Mouse (Mus musculus): ENCODE measurements around the gene E130114P18Rik. TPM values are rescaled to one million over a fixed set of nuclear protein-coding genes. Genes with fewer than 3 reads are reported as not detected.

The E130114P18Rik gene
- total and polyA plus RNA-seq, 2 experiments from 2014 or later: 15.2 to 19.3 TPM

DNA sequence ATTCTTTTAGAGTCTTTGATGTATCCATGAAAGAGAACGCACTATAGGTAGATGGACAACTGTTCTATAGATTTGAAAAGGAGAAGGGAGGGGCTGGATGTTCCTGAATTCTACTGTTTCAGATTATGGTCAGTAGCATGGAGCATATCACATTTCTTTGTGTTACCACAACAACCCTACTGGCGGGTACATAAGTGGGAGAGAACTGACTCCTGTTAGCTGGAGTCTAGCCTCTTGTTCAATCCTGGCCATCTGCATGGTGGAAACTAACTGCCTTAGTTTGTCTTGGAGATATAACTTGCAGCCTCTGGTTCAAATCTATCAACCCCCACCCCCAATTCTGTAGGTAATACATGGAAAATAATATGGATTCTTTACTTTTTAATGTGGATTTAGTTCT is 4.1 kb downstream of the E130114P18Rik start:
- Histone ChIP-seq H3K27me3 (ENCODE audit: insufficient read depth, low read length) (no peaks in the 10 kb centered on the region; the same call in 1 of the 2 replicates), H3K4me3 (ENCODE audit: low read depth, low read length) (peak overlapping the region; percentile 45; the same call in 1 of the 2 replicates), H3K9me3 (ENCODE audit: low read length) (no peaks in the 10 kb centered on the region), H3K9ac (no peak overlapping the region), H3K4me2 (ENCODE audit: low read depth) (peak overlapping the region; percentile 67), H3K36me3 (ENCODE audit: insufficient read depth) (no peaks in the 10 kb centered on the region), H3K4me1 (ENCODE audit: insufficient read depth) (0 out of 2 replicates have a peak, but pooled peaks cover 10% of the 10 kb centered on the region), H3K27ac (ENCODE audit: low read depth, low read length) (no peak overlapping the region)
- WGBS: 37% methylated on average over 2 of the region's 2 CpGs
- TF ChIP-seq CTCF (IDR thresholded peaks at IDR 0.05; ENCODE audit: low read depth): no peak
- no peak for ATAC-seq
- no peak for DNase-seq

DNA sequence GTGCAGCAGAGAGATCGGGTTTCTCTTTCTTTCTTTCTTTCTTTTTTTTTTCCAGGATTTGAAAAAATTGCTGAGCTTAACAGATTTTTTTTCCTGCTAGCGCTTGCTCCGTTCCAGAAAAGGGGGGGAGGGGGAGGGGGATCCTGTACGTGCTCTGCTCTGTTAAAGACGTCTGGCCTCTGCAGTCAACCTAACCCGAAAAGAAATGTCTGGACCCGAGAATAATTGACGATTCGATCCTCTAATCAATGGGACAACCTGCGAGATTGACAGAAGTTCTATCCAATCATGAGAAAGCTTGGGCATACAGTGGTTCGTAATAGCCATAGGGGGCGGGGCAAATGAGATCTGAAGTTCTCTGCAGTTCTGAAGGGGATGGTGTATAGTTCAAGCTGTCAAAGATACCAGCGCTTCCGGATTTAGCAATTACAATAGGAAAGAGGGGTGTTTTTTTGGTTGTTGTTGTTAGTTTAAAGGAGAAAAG is 4.7 kb downstream of the E130114P18Rik start:
- ATAC-seq (peak; percentile 66), DNase-seq (peak; percentile 96)
- Histone ChIP-seq H3K4me1 (ENCODE audit: insufficient read depth) (0 out of 2 replicates have a peak, but pooled peaks cover 10% of the 10 kb centered on the region), H3K4me3 (ENCODE audit: low read depth, low read length) (peak overlapping the region; percentile 45), H3K27ac (ENCODE audit: low read depth, low read length) (peak overlapping the region; percentile 69), H3K9ac (peak overlapping the region; percentile 14; the same call in 1 of the 2 replicates), H3K4me2 (ENCODE audit: low read depth) (peak overlapping the region; percentile 67), H3K36me3 (ENCODE audit: insufficient read depth) (no peaks in the 10 kb centered on the region), H3K27me3 (ENCODE audit: insufficient read depth, low read length) (no peaks in the 10 kb centered on the region; the same call in 1 of the 2 replicates), H3K9me3 (ENCODE audit: low read length) (no peaks in the 10 kb centered on the region)
- no peak for TF ChIP-seq CTCF (IDR thresholded peaks at IDR 0.05; ENCODE audit: low read depth)
- under 1% methylated on average over 14 of the region's 14 CpGs for WGBS

DNA sequence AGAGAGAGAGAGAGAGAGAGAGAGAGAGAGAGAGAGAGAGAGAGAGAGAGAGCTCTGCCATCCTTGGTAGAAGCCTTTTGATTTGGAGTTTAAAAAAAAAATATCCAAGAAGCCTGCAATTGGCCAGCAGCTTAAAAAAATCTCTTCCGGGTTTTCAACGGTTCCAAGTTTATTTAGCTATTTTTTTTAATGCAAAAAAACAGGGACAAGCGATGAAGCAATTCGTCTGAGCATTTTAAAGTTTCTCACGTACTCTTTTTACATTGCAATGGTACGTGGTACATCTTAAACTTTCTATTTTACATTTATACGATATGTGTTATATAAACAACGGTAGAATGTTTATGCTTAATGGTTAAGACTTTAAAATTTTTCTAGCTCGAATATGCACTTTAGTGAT is 5.2 kb downstream of the E130114P18Rik start, which contains the start of gene Nfia:
Nfia (plus strand) TSS at position 94 of the 400 bp plus-strand sequence.
- TF ChIP-seq CTCF (IDR thresholded peaks at IDR 0.05; ENCODE audit: low read depth): no peak
- no peaks in the 10 kb centered on the region for H3K9me3 ChIP-seq (ENCODE audit: low read length)
- ATAC-seq: no peak
- no peaks in the 10 kb centered on the region for H3K36me3 ChIP-seq (ENCODE audit: insufficient read depth)
- H3K4me2 ChIP-seq (ENCODE audit: low read depth): peak within 1 kb of the TSS; percentile 67
- peak within 1 kb of the TSS; percentile 45 for H3K4me3 ChIP-seq (ENCODE audit: low read depth, low read length)
- H3K27me3 ChIP-seq (ENCODE audit: insufficient read depth, low read length): no peaks in the 10 kb centered on the region; the same call in 1 of the 2 replicates
- H3K4me1 ChIP-seq (ENCODE audit: insufficient read depth): 0 out of 2 replicates have a peak, but pooled peaks cover 10% of the 10 kb centered on the region
- peak within 1 kb of the TSS; percentile 69 for H3K27ac ChIP-seq (ENCODE audit: low read depth, low read length)
- WGBS: under 1% methylated on average over 9 of the region's 9 CpGs
- H3K9ac ChIP-seq: peak within 1 kb of the TSS; percentile 26
- peak; percentile 57 for DNase-seq

DNA sequence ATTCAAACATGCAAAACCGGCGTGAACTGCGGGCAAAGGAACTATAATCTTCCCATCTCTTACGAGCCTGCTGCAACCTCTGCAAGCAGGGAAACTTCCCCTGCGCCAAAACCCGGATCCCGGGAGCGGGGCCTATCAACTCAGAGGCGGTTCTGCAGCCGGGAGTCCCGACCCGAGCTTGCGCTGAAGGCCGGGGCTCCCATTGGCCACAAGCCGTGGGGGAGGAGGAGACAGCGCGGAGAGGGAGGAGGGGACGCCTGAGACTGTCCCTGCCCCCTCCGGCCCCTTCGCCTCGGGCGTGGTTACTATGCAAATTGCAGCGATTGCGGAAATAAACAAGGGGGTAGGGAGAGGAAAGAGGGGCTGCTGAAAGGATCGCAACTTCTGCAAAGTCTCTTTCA is 5.8 kb downstream of the E130114P18Rik start:
- Histone ChIP-seq H3K4me1 (ENCODE audit: insufficient read depth) (0 out of 2 replicates have a peak, but pooled peaks cover 10% of the 10 kb centered on the region), H3K9ac (peak overlapping the region; percentile 26), H3K27ac (ENCODE audit: low read depth, low read length) (peak overlapping the region; percentile 69), H3K9me3 (ENCODE audit: low read length) (no peaks in the 10 kb centered on the region), H3K4me3 (ENCODE audit: low read depth, low read length) (peak overlapping the region; percentile 45), H3K36me3 (ENCODE audit: insufficient read depth) (no peaks in the 10 kb centered on the region), H3K4me2 (ENCODE audit: low read depth) (peak overlapping the region; percentile 67), H3K27me3 (ENCODE audit: insufficient read depth, low read length) (no peaks in the 10 kb centered on the region; the same call in 1 of the 2 replicates)
- WGBS: under 1% methylated on average over 25 of the region's 25 CpGs
- TF ChIP-seq CTCF (IDR thresholded peaks at IDR 0.05; ENCODE audit: low read depth): no peak
- peak; percentile 92 for ATAC-seq
- peak; percentile 94 for DNase-seq

DNA sequence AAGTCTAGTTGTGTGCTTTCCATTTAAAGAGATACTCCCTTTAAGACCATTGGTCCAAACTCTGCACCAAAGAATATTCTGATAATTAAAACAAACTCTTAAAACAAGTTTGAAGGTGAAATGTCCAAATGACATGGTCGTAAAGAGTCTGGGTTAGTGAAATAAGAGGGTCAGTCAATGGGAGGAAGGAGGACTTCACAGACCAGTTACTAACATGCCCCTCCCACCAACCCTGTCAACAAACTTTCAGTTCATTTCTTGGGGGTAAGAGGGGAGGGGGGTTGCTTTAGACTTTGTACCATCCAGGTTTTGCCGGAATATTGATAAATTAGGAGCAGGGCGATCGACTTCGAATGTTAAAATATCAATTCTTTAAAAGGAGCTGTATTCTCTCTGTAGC is 6.5 kb downstream of the E130114P18Rik start:
- Histone ChIP-seq H3K9me3 (ENCODE audit: low read length) (no peaks in the 10 kb centered on the region), H3K36me3 (ENCODE audit: insufficient read depth) (no peaks in the 10 kb centered on the region), H3K9ac (peak overlapping the region; percentile 26; the same call in 1 of the 2 replicates), H3K4me3 (ENCODE audit: low read depth, low read length) (peak overlapping the region; percentile 45), H3K4me1 (ENCODE audit: insufficient read depth) (0 out of 2 replicates have a peak, but pooled peaks cover 10% of the 10 kb centered on the region), H3K27me3 (ENCODE audit: insufficient read depth, low read length) (no peaks in the 10 kb centered on the region; the same call in 1 of the 2 replicates), H3K27ac (ENCODE audit: low read depth, low read length) (peak overlapping the region; percentile 69), H3K4me2 (ENCODE audit: low read depth) (peak overlapping the region; percentile 67)
- DNase-seq (no peak), ATAC-seq (no peak)
- WGBS: 9% methylated on average over 5 of the region's 5 CpGs
- no peak for TF ChIP-seq CTCF (IDR thresholded peaks at IDR 0.05; ENCODE audit: low read depth)

DNA sequence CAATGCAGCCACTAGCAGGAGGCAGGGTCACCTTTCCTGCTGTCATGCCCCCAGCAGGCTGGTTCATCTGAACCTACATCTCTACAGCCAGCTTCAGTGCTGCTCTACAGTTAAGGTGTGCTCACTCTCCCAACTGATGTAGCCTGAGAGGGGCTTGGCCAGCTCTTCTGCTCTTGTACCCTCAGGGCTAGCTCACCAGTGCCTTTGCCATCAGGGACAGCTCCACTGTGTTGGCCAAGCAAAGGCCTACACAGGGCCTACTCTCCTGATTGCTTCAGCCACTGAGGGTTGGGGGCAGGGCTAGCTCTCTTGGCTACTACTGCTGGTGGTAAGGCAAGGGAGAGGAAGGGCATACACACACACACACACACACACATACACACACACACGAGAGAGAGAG is 8.0 kb downstream of the E130114P18Rik start:
- no peaks in the 10 kb centered on the region for H3K36me3 ChIP-seq (ENCODE audit: insufficient read depth)
- H3K4me2 ChIP-seq (ENCODE audit: low read depth): no peak overlapping the region
- no peaks in the 10 kb centered on the region for H3K9me3 ChIP-seq (ENCODE audit: low read length)
- no CpG with 5 or more reads among the region's 1 CpGs for WGBS
- H3K4me3 ChIP-seq (ENCODE audit: low read depth, low read length): no peak overlapping the region
- TF ChIP-seq CTCF (IDR thresholded peaks at IDR 0.05; ENCODE audit: low read depth): no peak
- ATAC-seq (no peak), DNase-seq (no peak)
- H3K9ac ChIP-seq: no peak overlapping the region
- H3K27ac ChIP-seq (ENCODE audit: low read depth, low read length): no peak overlapping the region
- no peaks in the 10 kb centered on the region for H3K4me1 ChIP-seq (ENCODE audit: insufficient read depth)
- no peaks in the 10 kb centered on the region for H3K27me3 ChIP-seq (ENCODE audit: insufficient read depth, low read length)

DNA sequence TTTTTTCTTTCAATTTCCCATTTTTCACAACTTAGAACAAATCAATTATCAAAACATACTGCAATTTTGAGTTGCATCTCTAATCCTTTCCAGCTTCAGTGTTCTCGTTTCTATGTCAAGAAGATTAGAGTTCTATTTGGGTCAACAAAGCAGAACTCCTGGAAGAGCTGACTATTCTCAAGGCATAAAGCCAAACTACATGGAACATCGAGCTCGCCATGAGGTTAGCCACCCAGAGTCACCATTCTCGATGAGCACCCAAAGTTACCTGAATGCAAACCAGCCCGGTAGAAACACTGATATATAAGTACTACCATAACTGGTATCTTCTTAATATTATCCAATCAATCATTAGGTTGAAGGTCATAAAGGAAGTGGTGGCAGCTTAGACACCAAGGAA is 10.4 kb downstream of the E130114P18Rik start:
- Histone ChIP-seq H3K36me3 (ENCODE audit: insufficient read depth) (no peaks in the 10 kb centered on the region), H3K4me1 (ENCODE audit: insufficient read depth) (no peaks in the 10 kb centered on the region), H3K27me3 (ENCODE audit: insufficient read depth, low read length) (no peaks in the 10 kb centered on the region), H3K27ac (ENCODE audit: low read depth, low read length) (no peak overlapping the region), H3K9me3 (ENCODE audit: low read length) (no peaks in the 10 kb centered on the region), H3K4me2 (ENCODE audit: low read depth) (no peak overlapping the region), H3K9ac (no peak overlapping the region), H3K4me3 (ENCODE audit: low read depth, low read length) (no peak overlapping the region)
- TF ChIP-seq CTCF (IDR thresholded peaks at IDR 0.05; ENCODE audit: low read depth): no peak
- ATAC-seq: no peak
- 90% methylated on average over 5 of the region's 5 CpGs for WGBS
- DNase-seq: no peak

Data from forebrain, postnatal 0 days (tissue).